Mouse (Mus musculus) midbrain, embryonic 12.5 days (tissue): ENCODE data around the gene Gm28372. TPM values are rescaled to one million over a fixed set of nuclear protein-coding genes. Genes with fewer than 3 reads are reported as not detected.

Experiments
- polyA plus RNA-seq: library from polyadenylated mRNA; unstranded; fragments of >200 nt; fragmentation: Nextera tagmentation; extraction: Ambion mirVana; gene quantifications from 2 replicates; pipeline ENCODE4 v1.2.1, GENCODE M21; 2016

Gene Gm28372
- polyA plus RNA-seq, 1 experiment from 2014 or later, result 0.23 TPM

Other genes with a start within 250 kb of the Gm28372 start
- gene Snrpb, start 225.8 kb upstream of the Gm28372 start, polyA plus RNA-seq, result 547 and 600 TPM in 2 replicates
- not detected in 2 replicates for gene Tmc2, start 210.0 kb upstream of the Gm28372 start, polyA plus RNA-seq
- 283 and 313 TPM in 2 replicates for gene Nop56, start 130.8 kb upstream of the Gm28372 start, polyA plus RNA-seq
- gene Idh3b, start 120.7 kb upstream of the Gm28372 start, polyA plus RNA-seq, result 126 and 127 TPM in 2 replicates
- 2.1 and 2.7 TPM in 2 replicates for gene Ebf4, start 110.1 kb upstream of the Gm28372 start, polyA plus RNA-seq
- gene Cpxm1, start 7.7 kb upstream of the Gm28372 start, polyA plus RNA-seq, result 33.6 and 59.5 TPM in 2 replicates
- 0.38 and 0.55 TPM in 2 replicates for gene 1700020A23Rik, start within 50 bp of the Gm28372 start, polyA plus RNA-seq
- gene Tmem239, start 1.2 kb downstream of the Gm28372 start, polyA plus RNA-seq, result not detected in 2 replicates
- 113 and 115 TPM in 2 replicates for gene Vps16, start 19.1 kb downstream of the Gm28372 start, polyA plus RNA-seq
- gene Pced1a, start 19.5 kb downstream of the Gm28372 start, polyA plus RNA-seq, result 11.1 and 13.2 TPM in 2 replicates
- 120 and 134 TPM in 2 replicates for gene Ptpra, start 45.0 kb downstream of the Gm28372 start, polyA plus RNA-seq
- 66.2 and 74.0 TPM in 2 replicates for gene Mrps26, start 158.5 kb downstream of the Gm28372 start, polyA plus RNA-seq
- gene Oxt, start 170.9 kb downstream of the Gm28372 start, polyA plus RNA-seq, result not detected in 2 replicates
- not detected in 2 replicates for gene Avp, start 177.3 kb downstream of the Gm28372 start, polyA plus RNA-seq
- 18.9 and 19.3 TPM in 2 replicates for gene Fastkd5, start 224.8 kb downstream of the Gm28372 start, polyA plus RNA-seq
- 14.4 and 15.2 TPM in 2 replicates for gene Ubox5, start 224.8 kb downstream of the Gm28372 start, polyA plus RNA-seq
- 6.9 and 8.3 TPM in 2 replicates for gene Lzts3, start 237.6 kb downstream of the Gm28372 start, polyA plus RNA-seq